Mouse (Mus musculus): ENCODE results near the gene Trpv2. TPM values are rescaled to one million over a fixed set of nuclear protein-coding genes. Genes with fewer than 3 reads are reported as not detected.

Gene Trpv2
- polyA plus RNA-seq, 1 experiment from 2014 or later: 6.6 TPM

DNA sequence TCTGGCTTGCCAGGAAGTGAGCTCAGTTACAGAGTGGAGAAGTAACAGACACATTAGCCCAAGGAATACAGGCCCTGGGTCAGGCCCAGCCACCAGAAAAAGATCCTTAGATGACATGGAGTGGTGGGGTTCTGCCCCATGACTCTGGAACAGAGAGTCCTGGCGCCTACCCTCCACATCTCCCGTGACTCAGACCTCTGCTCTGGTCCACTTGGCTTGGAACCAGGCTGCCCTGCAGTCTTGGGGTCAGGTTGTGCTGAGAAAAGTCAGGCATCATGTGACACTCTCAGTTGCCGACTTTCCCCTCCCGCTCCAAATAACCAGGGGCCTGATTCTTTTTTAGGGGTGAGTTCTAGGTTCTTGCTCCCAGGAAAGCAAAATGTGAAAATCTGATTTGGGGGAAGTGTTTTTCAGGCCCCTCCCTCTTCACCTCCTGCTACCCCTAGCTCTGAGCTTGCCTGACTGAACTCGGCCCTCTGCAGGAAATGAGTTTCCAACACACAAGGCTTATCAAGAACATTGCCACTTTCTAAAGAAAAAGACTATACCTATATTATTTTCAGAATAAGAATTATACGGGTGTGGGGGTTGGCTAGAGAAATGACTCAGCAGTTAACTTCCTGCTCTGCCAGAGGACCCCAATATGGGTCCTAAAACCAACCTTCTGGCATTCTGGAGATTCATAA, 15.2 kb upstream of the Trpv2 start:
- Histone ChIP-seq H3K4me3 (replicated peaks) (no peak overlapping the region), H3K36me3 (peaks cover 15% of the 10 kb centered on the region), H3K4me2 (no peak overlapping the region), H3K27ac (no peak overlapping the region), H3K9ac (no peak overlapping the region), H3K4me1 (replicated peaks) (peaks cover 30% of the 10 kb centered on the region), H3K9me3 (replicated peaks) (no peaks in the 10 kb centered on the region), H3K27me3 (no peaks in the 10 kb centered on the region)
- WGBS (ENCODE audit: insufficient replicate concordance): 37% methylated on average over 6 of the region's 6 CpGs
- no peak for DNase-seq
- ATAC-seq (ENCODE audit: low read depth): peak; percentile 29; the same call in 1 of the 2 replicates

DNA sequence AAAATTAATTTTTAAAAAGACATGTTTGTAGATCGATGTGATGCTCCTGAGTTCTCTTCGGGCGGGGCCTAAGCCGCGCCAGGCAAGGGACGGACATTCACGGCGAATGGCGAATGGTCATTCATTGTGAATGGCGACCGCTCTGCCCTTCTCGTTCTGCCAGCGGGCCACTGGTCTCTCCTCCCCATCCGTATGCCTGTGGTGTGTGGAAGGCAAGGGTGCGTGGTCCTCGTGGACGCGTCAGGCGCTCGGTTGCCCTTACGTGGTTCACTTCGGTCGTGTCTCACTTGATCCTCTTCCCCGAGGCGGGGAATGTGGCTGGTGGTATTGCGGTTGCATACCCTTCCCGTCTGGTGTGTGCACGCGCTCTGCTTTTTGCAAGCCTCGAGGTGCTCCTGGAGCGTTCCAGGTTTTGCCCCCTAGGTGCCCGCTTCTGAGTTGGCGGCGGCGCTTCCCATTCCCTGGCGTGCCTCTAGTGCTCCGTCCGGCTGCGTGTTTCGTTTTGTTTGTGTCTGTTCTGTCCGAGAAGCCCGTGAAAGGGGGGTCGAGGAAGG, 13.7 kb upstream of the Trpv2 start:
- DNase-seq (no peak), ATAC-seq (ENCODE audit: low read depth) (no peak)
- Histone ChIP-seq H3K27me3 (no peaks in the 10 kb centered on the region), H3K27ac (no peak overlapping the region), H3K4me1 (replicated peaks) (peaks cover 16% of the 10 kb centered on the region), H3K4me2 (peak overlapping the region; percentile 73), H3K9me3 (replicated peaks) (no peaks in the 10 kb centered on the region), H3K4me3 (replicated peaks) (peak overlapping the region; percentile 52), H3K36me3 (0 out of 2 replicates have a peak, but pooled peaks cover under 1% of the 10 kb centered on the region), H3K9ac (peak overlapping the region; percentile 59)
- WGBS (ENCODE audit: insufficient replicate concordance): 34% methylated on average over 43 of the region's 43 CpGs

GRCm38 (mm10) chr11:62563590-62563989, 10.7 kb upstream of the Trpv2 start:
- peaks cover 5% of the 10 kb centered on the region; the same call in 1 of the 2 replicates for H3K27me3 ChIP-seq
- ATAC-seq (ENCODE audit: low read depth): no peak
- peaks cover 16% of the 10 kb centered on the region for H3K4me1 ChIP-seq (replicated peaks)
- no peaks in the 10 kb centered on the region for H3K9me3 ChIP-seq (replicated peaks)
- DNase-seq: no peak
- H3K4me2 ChIP-seq: no peak overlapping the region
- H3K4me3 ChIP-seq (replicated peaks): no peak overlapping the region
- H3K9ac ChIP-seq: no peak overlapping the region
- H3K27ac ChIP-seq: no peak overlapping the region
- H3K36me3 ChIP-seq: no peaks in the 10 kb centered on the region
- 77% methylated on average over 2 of the region's 2 CpGs for WGBS (ENCODE audit: insufficient replicate concordance)

- peaks cover 3% of the 10 kb centered on the region for H3K4me1 ChIP-seq (replicated peaks)
- no peak overlapping the region for H3K4me3 ChIP-seq (replicated peaks)
- peaks cover 5% of the 10 kb centered on the region; the same call in 1 of the 2 replicates for H3K27me3 ChIP-seq
- DNase-seq (no peak), ATAC-seq (ENCODE audit: low read depth) (no peak)
- H3K4me2 ChIP-seq: no peak overlapping the region
- H3K27ac ChIP-seq: no peak overlapping the region
- H3K36me3 ChIP-seq: no peaks in the 10 kb centered on the region
- H3K9me3 ChIP-seq (replicated peaks): no peaks in the 10 kb centered on the region
- no peak overlapping the region for H3K9ac ChIP-seq
- WGBS (ENCODE audit: insufficient replicate concordance): 30% methylated on average over 7 of the region's 7 CpGs
Observed at GRCm38 (mm10) chr11:62565747-62566146, 8.5 kb upstream of the Trpv2 start.

DNA sequence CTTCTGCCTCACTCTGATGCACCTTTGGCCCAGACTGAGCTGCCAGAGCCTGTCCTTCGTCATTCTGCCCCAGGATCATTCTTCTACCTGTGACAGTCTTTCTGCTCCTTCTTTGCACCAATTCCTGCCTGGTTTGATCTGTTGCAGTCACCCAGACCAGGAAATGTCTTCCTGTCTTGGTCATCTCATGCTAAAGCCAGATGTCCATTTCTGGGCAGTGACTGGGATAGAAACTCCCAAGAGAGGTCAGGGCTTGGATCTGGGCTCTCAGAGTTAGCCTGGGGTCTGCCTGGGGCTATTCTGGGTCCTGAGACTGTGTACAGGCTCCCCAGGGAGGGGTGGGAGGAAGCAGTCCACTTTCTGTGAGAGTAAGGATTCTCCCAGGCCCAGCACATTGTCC, 8.1 kb upstream of the Trpv2 start:
- Histone ChIP-seq H3K4me1 (replicated peaks) (no peaks in the 10 kb centered on the region), H3K4me2 (no peak overlapping the region), H3K9me3 (replicated peaks) (no peaks in the 10 kb centered on the region), H3K27me3 (peaks cover 5% of the 10 kb centered on the region; the same call in 1 of the 2 replicates), H3K4me3 (replicated peaks) (no peak overlapping the region), H3K27ac (no peak overlapping the region), H3K36me3 (no peaks in the 10 kb centered on the region), H3K9ac (no peak overlapping the region)
- no peak for ATAC-seq (ENCODE audit: low read depth)
- WGBS (ENCODE audit: insufficient replicate concordance): 46% methylated on average over 1 of the region's 1 CpGs
- no peak for DNase-seq

GRCm38 (mm10) chr11:62568300-62568699, 6.0 kb upstream of the Trpv2 start:
- H3K4me3 ChIP-seq (replicated peaks): no peak overlapping the region
- H3K27ac ChIP-seq: no peak overlapping the region
- no peaks in the 10 kb centered on the region for H3K36me3 ChIP-seq
- peaks cover 5% of the 10 kb centered on the region; the same call in 1 of the 2 replicates for H3K27me3 ChIP-seq
- 48% methylated on average over 3 of the region's 3 CpGs for WGBS (ENCODE audit: insufficient replicate concordance)
- no peaks in the 10 kb centered on the region for H3K9me3 ChIP-seq (replicated peaks)
- ATAC-seq (ENCODE audit: low read depth) (no peak), DNase-seq (no peak)
- H3K4me2 ChIP-seq: no peak overlapping the region
- no peak overlapping the region for H3K9ac ChIP-seq
- H3K4me1 ChIP-seq (replicated peaks): no peaks in the 10 kb centered on the region

- Histone ChIP-seq H3K4me3 (replicated peaks) (no peak overlapping the region), H3K27ac (peak overlapping the region; percentile 24), H3K9ac (no peak overlapping the region), H3K4me1 (replicated peaks) (peaks cover 50% of the 10 kb centered on the region), H3K36me3 (no peaks in the 10 kb centered on the region), H3K9me3 (replicated peaks) (no peaks in the 10 kb centered on the region), H3K4me2 (peak overlapping the region; percentile 8; the same call in 1 of the 2 replicates), H3K27me3 (no peaks in the 10 kb centered on the region)
- no peak for ATAC-seq (ENCODE audit: low read depth)
- DNase-seq: no peak
- 57% methylated on average over 4 of the region's 4 CpGs for WGBS (ENCODE audit: insufficient replicate concordance)
Observed at GRCm38 (mm10) chr11:62574703-62575085, 408 bp downstream of the Trpv2 start.

DNA sequence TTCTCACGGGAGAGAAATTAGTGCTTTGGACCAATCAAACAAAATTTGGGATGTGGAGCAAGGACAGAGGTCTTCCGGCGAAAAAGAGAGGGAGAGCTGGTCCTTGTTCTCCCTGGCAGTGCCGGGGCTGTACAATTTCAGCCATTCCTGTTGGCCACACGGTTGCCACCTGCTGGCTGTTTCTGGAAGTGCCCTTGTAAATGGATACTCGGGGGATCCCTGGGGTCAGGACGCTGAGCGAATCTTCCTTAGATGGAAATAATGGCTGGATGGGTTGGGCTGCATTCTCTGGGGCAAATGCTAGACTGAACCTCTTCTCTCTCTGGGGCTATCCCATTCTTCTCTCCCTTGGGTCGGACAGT, 992 bp downstream of the Trpv2 start:
- Histone ChIP-seq H3K9me3 (replicated peaks) (no peaks in the 10 kb centered on the region), H3K27ac (peak overlapping the region; percentile 81), H3K4me2 (peak overlapping the region; percentile 99), H3K4me3 (replicated peaks) (peak overlapping the region; percentile 69), H3K36me3 (no peaks in the 10 kb centered on the region), H3K9ac (peak overlapping the region; percentile 75), H3K27me3 (no peaks in the 10 kb centered on the region), H3K4me1 (replicated peaks) (peaks cover 55% of the 10 kb centered on the region)
- ATAC-seq (ENCODE audit: low read depth): peak; percentile 66
- peak; percentile 74 for DNase-seq
- under 1% methylated on average over 9 of the region's 9 CpGs for WGBS (ENCODE audit: insufficient replicate concordance)

DNA sequence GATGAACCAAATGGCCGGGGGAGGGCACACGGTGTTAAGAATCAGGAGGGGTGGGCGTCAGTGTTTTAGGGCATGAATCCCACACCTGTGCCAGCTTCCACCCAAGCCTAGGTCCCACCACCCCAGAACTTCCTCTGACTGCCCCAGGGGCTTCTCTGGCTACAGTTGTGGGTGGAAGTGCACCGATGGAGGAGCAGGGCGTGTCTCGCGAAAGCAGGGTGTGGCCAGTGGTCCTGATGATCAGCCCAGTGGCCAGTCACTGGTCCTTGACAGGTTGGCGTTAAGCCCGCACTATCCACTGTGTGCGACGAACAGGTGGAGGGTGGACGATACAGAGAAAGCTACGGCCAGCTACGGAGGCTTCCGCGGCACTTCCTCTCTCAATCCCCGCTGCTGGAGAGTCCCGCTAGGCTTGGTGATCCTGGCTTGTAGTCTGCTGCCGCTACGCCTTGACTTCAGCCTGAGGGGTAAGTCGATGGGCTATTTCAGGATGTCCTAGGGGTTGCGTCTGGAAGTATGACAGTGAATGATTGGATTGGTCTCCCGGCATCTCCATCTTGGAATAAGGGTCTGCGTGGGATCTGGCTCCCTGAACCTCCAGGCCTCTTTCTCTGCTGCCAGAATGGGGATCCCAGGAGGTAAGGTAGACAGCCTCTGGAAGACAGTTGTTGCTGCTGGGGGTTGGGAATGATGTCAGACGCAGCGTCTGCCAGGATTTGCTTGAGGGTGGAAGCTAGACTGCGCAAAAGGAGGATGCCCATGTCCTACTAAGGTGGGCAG, 1.6 kb downstream of the Trpv2 start:
- peak; percentile 69 for ATAC-seq (ENCODE audit: low read depth)
- H3K9ac ChIP-seq: peak overlapping the region; percentile 75
- H3K4me2 ChIP-seq: peak overlapping the region; percentile 99
- H3K4me3 ChIP-seq (replicated peaks): peak overlapping the region; percentile 69
- H3K9me3 ChIP-seq (replicated peaks): no peaks in the 10 kb centered on the region
- no peaks in the 10 kb centered on the region for H3K36me3 ChIP-seq
- WGBS (ENCODE audit: insufficient replicate concordance): 3% methylated on average over 27 of the region's 27 CpGs
- peak; percentile 57 for DNase-seq
- H3K27ac ChIP-seq: peak overlapping the region; percentile 81
- H3K27me3 ChIP-seq: no peaks in the 10 kb centered on the region
- peaks cover 61% of the 10 kb centered on the region for H3K4me1 ChIP-seq (replicated peaks)

GRCm38 (mm10) chr11:62576530-62577152, 2.4 kb downstream of the Trpv2 start:
- peak overlapping the region; percentile 81 for H3K27ac ChIP-seq
- 12% methylated on average over 16 of the region's 16 CpGs for WGBS (ENCODE audit: insufficient replicate concordance)
- no peaks in the 10 kb centered on the region for H3K36me3 ChIP-seq
- H3K4me3 ChIP-seq (replicated peaks): peak overlapping the region; percentile 69
- peak overlapping the region; percentile 99 for H3K4me2 ChIP-seq
- no peaks in the 10 kb centered on the region for H3K27me3 ChIP-seq
- peak; percentile 73 for ATAC-seq (ENCODE audit: low read depth)
- H3K4me1 ChIP-seq (replicated peaks): peaks cover 62% of the 10 kb centered on the region
- peak overlapping the region; percentile 75 for H3K9ac ChIP-seq
- peak; percentile 51 for DNase-seq
- H3K9me3 ChIP-seq (replicated peaks): no peaks in the 10 kb centered on the region

DNA sequence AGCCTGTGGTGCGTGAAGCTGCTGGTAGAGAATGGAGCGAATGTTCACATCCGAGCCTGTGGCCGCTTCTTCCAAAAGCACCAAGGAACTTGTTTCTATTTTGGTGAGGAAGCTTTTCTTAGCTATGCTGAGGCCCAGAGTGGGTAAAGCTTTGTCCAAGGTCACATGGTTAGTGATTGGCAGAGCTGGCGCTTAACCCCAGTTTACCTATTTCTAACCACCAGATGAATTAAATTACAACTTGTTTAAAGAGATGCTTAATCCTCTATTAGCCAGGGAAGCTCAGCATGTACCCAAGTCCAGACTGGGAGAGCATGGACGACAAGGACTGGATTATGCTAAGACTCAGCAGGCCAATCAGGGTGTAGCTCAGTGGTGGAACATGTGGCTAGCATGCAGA, 8.7 kb downstream of the Trpv2 start:
- H3K9me3 ChIP-seq (replicated peaks): no peaks in the 10 kb centered on the region
- no peak overlapping the region for H3K9ac ChIP-seq
- peaks cover 49% of the 10 kb centered on the region for H3K4me1 ChIP-seq (replicated peaks)
- ATAC-seq (ENCODE audit: low read depth) (no peak), DNase-seq (no peak)
- no peaks in the 10 kb centered on the region for H3K27me3 ChIP-seq
- no peak overlapping the region for H3K4me3 ChIP-seq (replicated peaks)
- no peak overlapping the region for H3K27ac ChIP-seq
- H3K36me3 ChIP-seq: peaks cover 5% of the 10 kb centered on the region
- 86% methylated on average over 6 of the region's 6 CpGs for WGBS (ENCODE audit: insufficient replicate concordance)
- no peak overlapping the region for H3K4me2 ChIP-seq
